Mouse (Mus musculus) E14TG2a.4 (cell line): Measurements from ENCODE around the gene Doxl2.

Experiments
- H3K27me3 ChIP-seq: 2 replicates; pipeline ENCODE4 v1.6.1; 2014; ENCODE audit warnings: low read length, control low read depth; ENCODE audit not compliant: insufficient read depth
- H3K36me3 ChIP-seq: 2 replicates; pipeline ENCODE4 v1.6.1; 2014; ENCODE audit warnings: low read length, control low read depth; ENCODE audit not compliant: insufficient read depth
- H3K4me1 ChIP-seq: replicated peaks from 2 replicates; pipeline ENCODE4 v1.6.1; 2014; ENCODE audit warnings: low read depth, low read length, control low read depth
- H3K4me3 ChIP-seq: replicated peaks from 2 replicates; pipeline ENCODE4 v1.5.1; 2014; ENCODE audit warnings: mild to moderate bottlenecking, low read length
- H3K9me3 ChIP-seq: 2 replicates; pipeline ENCODE4 v1.6.1; 2014; ENCODE audit warnings: low read length, control low read depth
- CTCF ChIP-seq: conservative IDR thresholded peaks from 2 replicates; pipeline ENCODE4 v1.5.1; 2014; ENCODE audit warnings: low read length
- NANOG ChIP-seq: IDR thresholded peaks from 2 replicates; pipeline ENCODE4 v1.6.1; 2014; ENCODE audit warnings: borderline replicate concordance, low read length, mixed read lengths
- POU5F1 ChIP-seq: IDR thresholded peaks from 2 replicates; pipeline ENCODE4 v1.6.1; 2014; ENCODE audit warnings: low read length, borderline replicate concordance

Doxl2 gene

DNA sequence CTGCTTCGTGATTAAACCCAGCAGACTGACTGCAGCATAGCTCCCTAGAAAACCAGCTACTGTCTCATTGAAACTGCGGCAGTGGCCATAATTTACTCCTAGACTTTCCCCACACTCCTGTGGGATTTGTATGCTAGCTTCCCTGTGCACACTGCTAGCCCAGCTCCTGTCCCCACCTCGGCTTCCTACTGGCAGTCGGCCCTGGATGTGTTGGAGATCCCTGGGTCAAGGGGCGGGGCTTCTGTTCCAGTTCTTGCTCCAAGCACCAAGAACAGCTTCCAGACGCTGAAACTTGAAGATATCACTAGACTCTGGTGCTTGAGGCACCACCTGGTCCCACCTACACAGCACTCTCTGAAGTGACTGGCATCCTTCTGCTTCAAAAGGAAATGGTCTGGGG, 23.4 kb downstream of the Doxl2 start:
- H3K4me3 ChIP-seq = no peak overlapping the region
- H3K36me3 ChIP-seq = no peaks in the 10 kb centered on the region
- peaks cover 5% of the 10 kb centered on the region; the same call in 1 of the 2 replicates for H3K27me3 ChIP-seq
- H3K9me3 ChIP-seq = no peaks in the 10 kb centered on the region
- H3K4me1 ChIP-seq = no peaks in the 10 kb centered on the region
- TF ChIP-seq POU5F1 = no peak
- TF ChIP-seq CTCF = no peak
- no peak for TF ChIP-seq NANOG

DNA sequence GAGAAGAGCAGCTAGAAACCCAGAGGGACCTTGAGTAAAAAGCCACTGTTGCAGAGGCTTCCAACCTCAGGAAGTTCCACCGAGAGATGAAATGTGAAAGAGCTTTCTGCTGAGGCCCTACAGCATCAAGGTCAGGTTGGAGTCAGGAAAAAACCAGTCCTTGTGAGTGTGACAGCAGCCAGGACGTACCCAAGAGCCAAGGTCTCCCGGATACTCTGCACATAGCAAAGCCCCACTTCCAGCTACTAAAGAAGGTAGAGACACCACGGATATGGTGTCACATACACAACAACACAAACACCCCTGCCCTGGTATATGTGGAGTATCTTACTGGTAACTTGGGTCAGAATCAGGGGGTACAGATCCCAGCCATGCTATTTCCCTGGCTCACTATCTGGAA, 24.0 kb downstream of the Doxl2 start:
- TF ChIP-seq NANOG = no peak
- no peaks in the 10 kb centered on the region for H3K36me3 ChIP-seq
- H3K4me1 ChIP-seq = no peaks in the 10 kb centered on the region
- peaks cover 5% of the 10 kb centered on the region; the same call in 1 of the 2 replicates for H3K27me3 ChIP-seq
- no peaks in the 10 kb centered on the region for H3K9me3 ChIP-seq
- H3K4me3 ChIP-seq = no peak overlapping the region

DNA sequence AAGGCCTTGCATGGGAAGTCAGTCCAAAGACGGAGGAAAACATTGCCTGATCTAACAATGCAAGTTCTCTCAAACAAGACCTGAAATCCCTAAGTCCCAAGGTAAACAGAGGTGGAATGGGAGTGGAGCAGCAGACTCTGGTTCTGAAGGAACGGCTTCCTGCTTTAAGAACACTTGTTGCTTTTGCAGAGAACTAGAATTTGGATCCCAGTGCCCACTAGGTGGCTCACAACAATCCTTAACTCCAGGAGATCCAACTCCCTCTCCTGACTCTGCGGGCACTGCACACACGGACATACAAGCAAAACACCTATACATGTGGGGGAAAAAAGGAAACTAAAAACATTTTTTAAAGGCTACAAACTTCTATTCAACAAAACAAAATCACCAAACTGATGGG, 28.6 kb downstream of the Doxl2 start:
- no peak for TF ChIP-seq POU5F1
- no peak for TF ChIP-seq NANOG
- peak; percentile 16 for TF ChIP-seq CTCF
- H3K36me3 ChIP-seq = no peaks in the 10 kb centered on the region
- no peak overlapping the region for H3K4me3 ChIP-seq
- peaks cover 4% of the 10 kb centered on the region for H3K4me1 ChIP-seq
- H3K27me3 ChIP-seq = no peaks in the 10 kb centered on the region
- H3K9me3 ChIP-seq = no peaks in the 10 kb centered on the region

DNA sequence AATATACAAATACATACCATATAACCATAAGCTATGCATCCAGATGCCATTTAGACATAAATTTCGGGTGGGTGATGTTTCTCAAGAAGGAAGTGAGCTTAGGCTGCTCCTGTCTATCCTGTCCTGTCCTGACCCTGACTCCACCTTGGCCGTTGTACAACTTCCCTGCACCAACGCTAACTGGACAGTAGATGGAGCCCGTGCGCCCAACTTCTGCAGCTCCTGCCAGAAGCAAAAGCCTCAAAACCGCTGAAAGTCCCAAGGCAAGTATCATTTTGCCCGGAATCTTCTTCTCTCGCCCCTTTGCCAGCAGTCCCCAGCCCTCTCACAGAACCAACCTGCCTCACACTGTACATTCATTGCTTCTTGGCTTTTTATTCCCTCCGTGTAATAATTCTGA, 33.2 kb downstream of the Doxl2 start:
- peaks cover 14% of the 10 kb centered on the region for H3K27me3 ChIP-seq
- TF ChIP-seq NANOG = no peak
- peak; percentile 79 for TF ChIP-seq CTCF

DNA sequence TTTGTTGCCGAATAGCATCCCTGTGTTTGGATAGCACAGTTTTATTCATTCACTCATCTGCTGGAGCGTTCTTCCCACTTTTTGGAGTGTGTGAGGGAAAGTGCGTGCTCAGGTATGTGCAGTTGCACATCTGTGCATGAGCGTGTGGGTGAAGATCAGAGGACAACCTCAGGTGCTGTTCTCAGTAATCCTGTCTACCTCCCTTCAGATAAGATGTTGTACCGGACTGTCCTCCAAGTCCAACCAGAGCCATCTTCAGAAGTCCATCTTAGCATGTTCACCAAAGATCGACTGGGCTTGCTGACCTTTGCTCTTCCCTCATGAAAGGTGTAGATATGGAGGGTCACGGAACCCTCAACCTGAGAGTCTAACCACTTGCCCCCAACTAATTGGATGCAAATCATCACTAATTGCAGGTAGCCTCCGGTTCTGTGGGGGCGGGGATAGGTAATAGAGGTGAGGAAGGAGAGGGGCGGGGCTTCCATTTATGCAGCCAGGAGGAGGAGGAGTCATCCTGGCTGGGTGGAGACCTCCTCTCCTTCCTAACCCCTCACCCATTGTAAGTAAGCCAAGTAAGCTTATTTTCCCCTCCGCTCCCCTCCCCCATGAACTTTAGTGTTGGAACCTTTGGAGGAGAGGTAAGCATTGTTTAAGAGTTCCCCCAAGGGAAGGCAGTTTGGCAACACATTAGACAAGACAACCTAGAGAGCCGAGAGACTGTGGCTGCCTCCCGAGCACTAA, 33.8 kb downstream of the Doxl2 start:
- no peak for TF ChIP-seq NANOG
- TF ChIP-seq CTCF = no peak
- TF ChIP-seq POU5F1 = no peak
- H3K4me1 ChIP-seq = peaks cover 16% of the 10 kb centered on the region

More for the DNA sequence above, 33.2 kb downstream of the Doxl2 start:
- Histone ChIP-seq H3K4me1 (peaks cover 16% of the 10 kb centered on the region), H3K36me3 (no peaks in the 10 kb centered on the region), H3K4me3 (peak overlapping the region; percentile 67), H3K9me3 (no peaks in the 10 kb centered on the region)

DNA sequence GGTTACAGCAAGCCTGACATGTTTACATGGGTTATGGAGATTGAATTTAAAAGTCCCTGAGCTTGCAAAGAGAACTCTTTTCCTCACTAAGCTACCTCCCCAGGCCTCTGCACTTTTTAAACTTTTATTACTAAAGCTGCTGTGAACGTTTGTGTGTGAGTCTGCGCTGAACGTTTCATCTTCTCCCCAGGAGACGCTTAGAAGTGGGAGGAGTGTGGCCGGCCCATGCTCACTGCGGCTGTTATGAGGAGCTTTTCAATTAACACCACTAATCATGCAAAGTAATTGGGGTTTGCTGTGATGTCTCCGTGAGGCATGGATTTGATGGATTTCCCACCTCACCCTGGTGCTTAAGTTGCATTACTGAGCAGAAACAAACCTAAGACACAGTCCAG, 34.4 kb downstream of the Doxl2 start:
- no peak for TF ChIP-seq POU5F1
- no peak for TF ChIP-seq CTCF
- TF ChIP-seq NANOG = no peak
- Histone ChIP-seq H3K27me3 (peaks cover 15% of the 10 kb centered on the region), H3K4me1 (peaks cover 16% of the 10 kb centered on the region), H3K4me3 (peak overlapping the region; percentile 67), H3K9me3 (no peaks in the 10 kb centered on the region), H3K36me3 (no peaks in the 10 kb centered on the region)

More for the DNA sequence above, 33.8 kb downstream of the Doxl2 start:
- H3K36me3 ChIP-seq = no peaks in the 10 kb centered on the region
- H3K4me3 ChIP-seq = peak overlapping the region; percentile 67
- H3K27me3 ChIP-seq = peaks cover 15% of the 10 kb centered on the region
- H3K9me3 ChIP-seq = no peaks in the 10 kb centered on the region

DNA sequence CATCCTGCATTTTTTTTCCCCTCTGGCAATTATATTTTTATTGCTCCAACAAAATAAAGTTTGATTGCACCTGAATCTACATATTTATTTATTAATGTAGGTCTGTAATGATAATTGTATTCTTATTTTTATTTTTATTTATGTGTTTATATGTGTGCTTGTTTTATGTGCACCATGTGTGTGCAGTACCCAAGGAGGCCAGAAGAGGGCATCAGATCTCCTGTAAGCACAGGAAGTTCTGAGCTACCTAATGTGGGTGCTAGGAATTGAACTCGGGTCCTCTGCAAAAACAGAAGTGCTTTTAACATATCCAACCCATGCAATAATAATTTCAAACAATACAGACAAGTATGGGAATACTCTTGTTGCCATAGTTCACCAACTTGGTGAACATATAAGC, 34.9 kb downstream of the Doxl2 start:
- no peak for TF ChIP-seq POU5F1
- peak; percentile 74 for TF ChIP-seq CTCF
- H3K4me3 ChIP-seq = no peak overlapping the region; the same call in 1 of the 2 replicates
- peaks cover 16% of the 10 kb centered on the region for H3K4me1 ChIP-seq
- no peaks in the 10 kb centered on the region for H3K9me3 ChIP-seq
- no peaks in the 10 kb centered on the region for H3K36me3 ChIP-seq
- peaks cover 15% of the 10 kb centered on the region for H3K27me3 ChIP-seq

DNA sequence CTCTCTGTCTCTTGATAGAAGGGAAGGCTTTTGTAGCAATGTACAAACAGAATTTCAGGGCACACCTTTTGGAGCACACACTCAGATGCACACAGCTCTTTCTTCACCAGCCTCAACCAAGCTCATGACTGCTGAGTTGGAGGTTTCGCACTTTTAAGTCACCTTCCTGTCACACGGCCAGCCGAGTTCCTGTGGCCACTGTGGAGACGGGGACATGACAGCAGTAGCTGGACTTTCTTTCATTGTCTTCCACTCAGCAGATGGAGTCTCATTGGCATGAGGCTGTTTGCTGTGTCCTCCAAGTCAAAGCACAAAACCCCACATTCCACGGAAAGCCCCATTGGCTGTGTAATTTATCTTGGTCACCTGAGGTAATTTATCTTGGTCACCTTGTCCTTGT, 36.4 kb downstream of the Doxl2 start:
- Histone ChIP-seq H3K36me3 (no peaks in the 10 kb centered on the region), H3K4me3 (no peak overlapping the region), H3K4me1 (peaks cover 16% of the 10 kb centered on the region), H3K27me3 (peaks cover 15% of the 10 kb centered on the region), H3K9me3 (no peaks in the 10 kb centered on the region)
- TF ChIP-seq NANOG (no peak), POU5F1 (no peak), CTCF (no peak)

DNA sequence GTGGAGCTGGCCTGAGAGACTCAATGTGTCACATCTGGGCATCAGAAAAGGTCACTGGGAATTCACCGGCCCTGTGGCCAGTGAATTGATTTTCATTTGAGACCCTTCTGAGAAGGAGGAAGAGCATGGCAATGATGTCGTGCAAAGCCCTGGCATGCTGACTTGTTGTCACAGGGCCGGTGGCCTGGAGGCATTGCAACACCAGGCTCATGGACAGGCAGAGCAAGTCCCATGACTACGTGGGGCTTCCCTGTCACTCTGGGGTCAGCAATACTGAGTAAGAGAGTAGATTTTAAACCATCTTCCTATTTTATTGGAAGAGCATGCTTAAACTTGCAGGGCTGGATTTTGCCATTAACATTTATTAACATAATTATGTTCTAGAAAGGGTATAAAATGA, 38.3 kb downstream of the Doxl2 start:
- TF ChIP-seq CTCF (no peak), POU5F1 (no peak), NANOG (no peak)
- Histone ChIP-seq H3K27me3 (peaks cover 20% of the 10 kb centered on the region), H3K4me1 (peaks cover 15% of the 10 kb centered on the region), H3K36me3 (no peaks in the 10 kb centered on the region), H3K9me3 (no peaks in the 10 kb centered on the region), H3K4me3 (no peak overlapping the region)
